Mouse (Mus musculus) right cerebral cortex, adult 2 months (tissue): ENCODE results near the gene Ccdc92b.

ENCODE experiments used
- DNase-seq, 2 experiments: peaks; one replicate each; pipeline ENCODE4 v3.0.0; 2021 to 2022; ENCODE audit warnings: low spot score in 2 of 2

Gene Ccdc92b

DNA sequence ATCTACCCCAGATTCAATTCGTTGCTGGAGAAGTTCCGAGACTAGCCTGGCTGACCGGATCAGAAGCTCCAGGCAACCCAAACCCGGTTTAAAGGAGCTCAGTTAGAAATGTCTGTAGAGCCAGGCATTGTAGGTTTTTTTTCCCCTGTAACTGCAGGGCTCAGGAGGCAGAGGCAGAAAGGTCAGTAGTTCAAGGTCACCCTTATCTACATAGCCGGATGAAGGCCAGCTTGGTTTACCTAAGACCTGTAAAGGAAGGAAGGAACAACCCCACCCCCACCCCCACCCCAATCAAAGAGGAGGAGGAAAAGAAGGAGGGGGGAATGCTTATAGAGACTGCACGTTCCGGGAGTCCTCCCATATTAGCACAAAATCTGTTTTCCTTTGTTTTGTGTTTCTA is 8.0 kb upstream of the Ccdc92b start:
- no peak for DNase-seq

DNA sequence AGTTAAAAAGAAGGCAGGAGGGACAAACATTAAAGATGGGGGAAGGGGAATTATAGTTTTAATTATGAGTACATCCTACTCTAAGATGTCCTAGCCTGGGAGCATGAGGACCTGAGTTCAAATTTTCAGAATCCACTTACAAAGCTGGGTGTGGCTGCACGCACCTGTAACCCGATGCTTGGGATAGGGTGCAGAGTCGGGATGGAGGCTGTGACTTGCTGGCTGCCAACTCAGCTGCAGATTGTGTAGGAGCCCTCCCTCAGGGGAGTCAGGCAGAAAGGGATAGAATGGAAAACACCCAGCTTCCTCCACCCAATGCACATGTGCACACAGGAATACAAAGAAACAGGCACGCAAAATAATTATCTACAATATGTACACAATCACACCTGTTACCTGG is 6.0 kb upstream of the Ccdc92b start:
- no peak for DNase-seq

DNA sequence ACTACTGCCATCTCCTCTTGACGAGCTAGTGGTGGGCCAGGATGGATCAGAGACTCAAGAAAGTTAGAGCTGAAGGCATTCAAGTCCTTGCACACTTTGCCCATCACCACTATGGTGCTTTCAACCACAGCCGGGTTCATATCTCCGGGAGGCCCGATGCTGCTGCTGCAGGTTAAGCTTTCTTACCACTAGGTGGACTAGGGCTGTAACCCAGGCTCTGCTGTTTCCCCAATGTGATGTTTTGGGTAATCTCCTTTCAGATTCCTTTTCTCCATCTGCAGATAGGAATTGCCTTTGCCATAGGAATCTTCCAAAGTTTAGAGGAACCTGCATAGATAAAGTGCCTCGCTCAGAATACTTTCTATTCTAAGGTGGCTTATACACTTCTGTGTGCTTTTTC is 3.8 kb upstream of the Ccdc92b start:
- DNase-seq = no peak

DNA sequence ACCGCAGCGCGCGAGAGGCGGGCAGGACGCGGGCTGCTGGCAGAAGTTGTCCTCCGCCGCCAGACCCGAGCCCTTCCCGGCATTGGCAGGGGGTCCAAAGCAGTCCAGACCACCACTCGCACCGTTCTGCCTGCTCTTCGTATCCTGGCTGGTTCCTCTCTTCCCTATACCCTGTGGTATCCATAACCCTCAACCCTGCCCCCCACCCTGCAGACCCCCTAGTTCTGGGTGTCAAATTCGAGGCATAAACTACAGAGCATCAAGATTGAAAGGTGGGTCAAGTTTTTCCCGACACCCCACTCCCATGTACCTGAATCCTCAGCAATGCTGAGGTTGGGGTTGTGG is 523 bp downstream of the Ccdc92b start:
- no peak for DNase-seq

DNA sequence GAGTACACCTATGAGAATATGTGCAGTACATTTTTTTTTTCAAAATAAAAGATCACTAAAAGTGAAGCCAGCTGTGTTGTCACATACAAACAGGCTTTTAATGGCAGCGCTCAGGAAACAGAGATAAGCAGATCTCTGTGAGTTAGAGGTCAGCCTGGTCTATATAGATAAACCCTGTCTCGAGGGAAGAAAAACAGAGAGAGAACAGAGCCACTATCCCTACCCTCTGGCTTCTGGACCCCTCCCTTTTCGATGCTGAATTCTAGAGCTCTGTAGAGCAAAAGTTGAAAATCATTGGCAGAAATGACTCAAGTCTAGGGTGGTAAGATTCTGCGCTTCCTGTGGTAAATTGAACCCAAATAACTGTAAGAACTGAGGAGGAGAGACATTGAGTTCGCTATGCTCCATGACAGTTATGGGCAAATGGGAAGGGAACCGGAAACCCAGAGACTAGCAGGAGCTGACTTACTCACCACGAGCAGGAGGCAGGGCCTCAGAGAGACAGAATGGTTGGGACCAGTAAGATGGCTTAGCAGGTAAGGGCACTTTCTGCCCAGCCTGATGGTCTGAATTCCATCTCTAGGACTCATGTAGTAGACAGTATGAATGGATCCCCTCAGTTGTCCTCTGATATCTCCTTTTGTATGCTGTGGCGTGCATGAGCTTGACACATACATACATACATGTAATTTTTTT is 2.7 kb downstream of the Ccdc92b start:
- no peak for DNase-seq

DNA sequence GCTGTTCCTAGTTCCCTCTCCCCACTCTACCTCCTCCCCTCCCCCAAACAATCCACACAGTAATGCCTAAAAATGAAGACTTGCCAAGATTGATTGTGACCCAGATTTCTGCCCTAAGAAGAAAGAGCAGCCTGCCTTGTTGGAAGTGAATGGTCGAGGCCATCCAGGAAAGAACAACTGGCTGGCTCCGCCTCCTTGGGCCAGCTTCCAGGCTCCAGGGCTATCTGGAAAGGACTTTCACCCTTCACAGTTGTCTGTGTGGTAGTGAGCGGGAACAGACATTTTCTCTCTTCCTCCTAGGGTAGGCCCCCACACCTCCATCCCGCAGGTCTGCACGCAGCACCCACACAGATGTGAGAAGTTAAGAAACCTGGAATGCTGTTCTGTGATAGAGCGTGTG is 4.3 kb downstream of the Ccdc92b start:
- no peak for DNase-seq

DNA sequence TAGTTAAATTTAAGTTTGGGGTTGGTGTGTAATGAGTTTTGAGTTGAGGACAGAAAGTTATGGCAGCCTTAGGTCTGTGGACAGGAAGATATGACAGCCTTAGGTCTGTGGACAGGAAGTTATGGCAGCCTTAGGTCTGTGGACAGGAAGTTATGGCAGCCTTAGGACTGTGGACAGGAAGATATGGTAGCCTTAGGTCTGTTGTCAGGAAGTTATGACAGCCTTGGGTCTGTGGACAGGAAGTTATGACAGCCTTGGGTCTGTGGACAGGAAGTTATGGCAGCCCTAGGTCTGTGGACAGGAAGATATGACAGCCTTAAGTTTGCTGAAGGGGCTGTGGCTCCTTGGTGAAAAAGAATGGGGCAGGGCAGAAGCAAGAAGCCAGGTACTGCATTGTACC is 5.9 kb downstream of the Ccdc92b start:
- DNase-seq = no peak

DNA sequence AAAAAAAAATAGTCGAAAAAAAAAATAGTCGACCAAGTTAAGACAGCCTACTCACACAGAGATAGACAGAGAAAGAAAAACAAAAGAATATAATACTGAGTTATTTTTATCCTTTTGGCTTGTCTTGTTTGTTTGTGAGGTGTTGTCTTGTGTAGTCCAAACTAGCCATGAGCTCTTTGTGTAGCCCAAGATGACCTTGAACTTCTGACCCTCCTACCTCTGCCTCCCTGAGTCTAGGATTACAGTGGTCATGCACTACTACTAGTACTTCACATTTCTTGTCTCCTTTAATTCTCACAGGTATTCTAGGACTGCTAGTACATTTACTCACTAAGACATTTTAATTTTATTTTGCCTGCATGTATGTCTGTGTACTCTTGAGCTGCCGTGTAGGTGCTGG is 8.1 kb downstream of the Ccdc92b start:
- DNase-seq = no peak

DNA sequence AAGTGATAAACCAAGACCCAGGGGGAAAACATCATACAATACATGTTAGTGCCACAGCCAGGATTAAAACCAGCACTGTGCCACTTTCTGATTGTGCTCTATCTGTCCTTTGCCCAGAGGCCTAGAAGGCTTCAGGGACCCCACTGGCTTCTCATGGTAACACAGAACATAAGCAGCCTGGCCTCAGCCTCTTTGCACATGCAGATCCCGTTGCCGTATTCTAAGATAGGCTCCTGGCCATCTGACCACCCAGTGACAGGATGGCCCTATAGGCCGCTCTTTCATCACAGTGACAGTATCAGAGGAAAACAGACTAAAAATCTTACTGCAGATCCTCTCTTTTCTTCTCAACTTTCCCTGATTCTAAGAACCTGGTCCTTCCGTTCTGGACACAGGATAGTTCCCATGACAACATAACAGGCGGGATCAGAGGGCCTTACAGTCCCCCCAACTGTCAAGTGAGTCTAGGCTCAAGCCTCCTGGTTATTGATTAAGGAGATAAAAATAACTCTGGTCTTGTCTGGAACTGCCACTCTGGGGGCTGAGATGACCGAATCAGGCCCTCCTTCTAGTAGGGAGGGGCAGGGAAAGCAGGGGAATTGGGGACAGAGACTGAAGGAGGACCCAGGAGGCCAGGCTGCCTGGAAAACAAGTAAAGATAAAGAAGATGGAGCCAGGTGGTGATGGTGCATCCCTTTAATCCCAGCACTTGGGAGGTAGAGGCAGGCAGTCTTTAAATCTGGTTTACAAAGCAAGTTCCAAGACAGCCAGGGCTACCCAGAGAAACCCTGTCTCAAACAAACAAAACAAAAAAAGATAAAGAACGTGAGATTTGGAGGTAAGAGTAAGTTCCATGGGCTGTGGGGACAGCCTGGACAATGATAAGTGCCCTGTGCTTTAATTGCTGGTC is 12.7 kb downstream of the Ccdc92b start:
- DNase-seq = no peak

DNA sequence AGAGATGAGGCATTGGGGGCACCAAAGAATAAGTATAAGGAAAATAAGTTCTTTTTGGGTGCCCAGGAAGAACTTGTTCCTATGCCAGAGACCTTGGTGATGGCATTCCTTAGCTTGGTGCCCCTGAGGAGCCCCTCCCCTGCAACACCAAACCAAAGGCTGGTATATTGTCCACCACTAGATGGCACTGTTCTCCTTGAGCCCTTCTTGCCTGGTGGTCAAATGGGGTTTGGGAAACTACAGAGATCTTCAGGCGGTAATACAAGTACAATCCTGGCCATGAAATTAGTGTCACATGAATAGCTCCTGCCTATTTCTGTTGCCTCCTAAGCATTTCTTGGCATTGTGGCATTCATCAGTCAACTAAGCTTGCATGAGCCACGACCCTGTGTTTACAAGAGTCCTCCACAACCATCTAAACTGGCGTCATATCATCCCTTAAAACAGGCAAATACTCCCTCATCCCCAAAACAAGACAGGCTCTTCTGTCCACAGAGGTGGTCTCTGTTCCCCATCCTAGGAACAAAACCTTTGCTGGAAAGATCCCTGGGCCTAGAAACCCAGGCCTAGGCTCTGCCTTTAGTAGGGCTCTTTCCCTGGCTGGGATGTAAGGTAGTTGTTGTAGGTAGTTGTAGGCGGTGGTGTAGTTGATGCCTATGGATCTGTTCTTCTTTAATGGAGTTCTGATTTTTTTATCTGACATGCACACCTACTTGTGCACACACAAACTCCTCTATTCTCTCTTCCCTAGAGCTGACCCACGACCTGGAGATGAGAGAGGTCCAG is 15.3 kb downstream of the Ccdc92b start:
- peak; percentile 69 to 78 for DNase-seq

DNA sequence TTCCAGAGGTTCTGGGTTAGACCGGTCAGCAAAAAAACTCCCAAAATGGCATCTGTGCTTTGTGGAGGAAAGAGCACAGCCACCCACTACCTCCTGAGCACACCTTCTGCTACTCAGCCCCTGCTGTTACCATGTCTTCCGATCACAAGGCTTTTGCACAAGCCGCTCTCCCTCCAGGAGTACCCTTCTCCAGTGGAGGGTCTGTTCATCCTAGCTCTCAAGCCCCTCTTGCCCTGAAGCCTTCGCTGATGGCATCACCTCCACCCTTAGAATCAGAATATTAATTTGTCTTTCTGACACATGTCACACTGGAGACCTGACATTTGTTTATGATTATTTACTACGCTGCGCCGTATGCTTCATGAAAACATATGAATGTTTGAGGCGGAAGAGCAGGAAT is 18.1 kb downstream of the Ccdc92b start:
- DNase-seq = no peak

DNA sequence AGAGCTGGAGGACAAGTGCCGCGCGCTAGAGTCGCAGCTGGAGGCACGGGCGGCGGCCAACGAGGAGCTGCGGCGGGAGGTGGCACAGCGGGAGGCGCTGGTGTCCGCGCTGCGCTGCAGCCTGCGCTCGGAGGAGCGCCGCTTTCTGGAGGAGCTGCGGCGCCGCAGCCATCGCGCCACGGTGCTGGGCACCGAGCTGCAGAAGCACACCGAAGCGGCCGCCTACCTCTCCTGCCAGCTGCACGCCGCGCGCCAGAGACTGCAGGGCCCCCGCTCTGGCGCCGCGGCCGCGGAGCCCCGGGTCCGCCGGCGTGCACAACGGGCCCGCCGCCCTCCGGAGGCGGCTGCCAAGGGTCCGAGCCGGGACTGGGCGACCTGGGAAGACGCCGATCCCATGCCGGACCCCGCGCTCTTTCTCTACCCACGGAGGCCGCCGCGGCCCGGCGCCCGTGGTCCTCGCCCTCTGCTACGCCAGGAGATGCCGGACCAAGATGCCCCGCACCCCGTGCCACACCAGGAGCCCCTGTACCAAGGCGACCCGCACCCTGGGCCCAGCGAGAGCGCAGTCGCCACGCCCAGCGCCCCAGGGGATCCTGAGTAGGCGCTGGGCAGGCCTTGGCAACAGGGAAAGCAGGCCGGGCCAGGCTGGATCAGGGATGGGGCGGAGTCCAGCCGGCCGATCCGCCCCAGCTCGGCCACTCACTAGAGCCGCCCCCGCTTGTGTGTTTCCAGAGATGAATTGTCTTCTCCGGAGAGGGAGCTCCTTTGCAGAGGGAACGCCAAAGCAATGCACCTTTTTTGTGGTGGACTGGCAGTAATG is 18.8 kb downstream of the Ccdc92b start:
- DNase-seq = peak; percentile 69 to 73

DNA sequence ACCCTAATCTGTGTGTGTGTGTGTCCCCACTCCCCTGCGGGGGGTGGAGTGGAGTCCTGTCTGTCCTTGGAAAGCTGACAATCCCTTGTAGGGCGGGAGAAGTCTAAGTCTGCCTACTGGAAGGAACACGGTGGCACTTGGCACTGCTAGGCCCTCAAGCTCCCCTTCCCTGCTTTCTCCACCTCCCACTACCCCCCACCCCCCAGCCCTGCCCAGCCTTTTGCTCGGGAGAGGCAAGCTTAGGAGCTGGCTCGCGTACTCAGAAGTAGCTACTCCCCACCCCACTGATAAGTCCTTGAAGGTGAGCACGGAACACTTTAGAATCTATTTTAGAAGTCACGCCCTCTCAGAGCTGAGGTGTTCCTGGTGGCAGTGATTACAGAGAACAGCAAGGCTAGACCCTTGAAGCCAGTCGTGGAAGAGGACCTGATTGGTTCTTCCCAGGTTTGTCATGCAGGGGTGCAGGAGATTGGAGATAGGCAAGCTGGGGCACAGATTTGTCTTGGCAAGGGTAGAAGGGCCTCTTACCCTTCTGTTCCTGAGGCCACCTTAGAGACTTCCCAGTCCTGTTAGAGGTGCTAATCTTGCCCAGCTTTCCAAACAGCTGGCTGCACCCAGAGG is 19.5 kb downstream of the Ccdc92b start:
- no peak for DNase-seq

DNA sequence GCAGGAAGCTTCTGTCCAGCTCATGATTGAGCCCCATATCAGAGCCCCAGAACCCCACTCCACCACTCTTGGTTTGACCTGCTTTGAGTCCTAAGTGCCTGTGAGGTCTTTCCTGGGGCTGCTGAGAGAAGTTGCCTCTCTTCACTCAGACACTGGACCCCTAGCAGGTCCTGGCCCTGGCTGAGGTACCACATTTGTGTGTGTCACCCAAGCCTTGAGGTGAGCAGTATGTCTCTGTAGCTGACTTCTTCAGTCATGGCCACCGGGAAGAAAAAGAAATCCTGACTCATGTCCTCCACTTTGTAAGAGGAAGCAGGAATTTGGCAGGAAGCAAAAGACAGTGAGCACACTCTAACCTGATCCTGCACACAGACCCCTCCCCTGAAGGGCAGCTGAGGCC is 20.2 kb downstream of the Ccdc92b start:
- no peak for DNase-seq

DNA sequence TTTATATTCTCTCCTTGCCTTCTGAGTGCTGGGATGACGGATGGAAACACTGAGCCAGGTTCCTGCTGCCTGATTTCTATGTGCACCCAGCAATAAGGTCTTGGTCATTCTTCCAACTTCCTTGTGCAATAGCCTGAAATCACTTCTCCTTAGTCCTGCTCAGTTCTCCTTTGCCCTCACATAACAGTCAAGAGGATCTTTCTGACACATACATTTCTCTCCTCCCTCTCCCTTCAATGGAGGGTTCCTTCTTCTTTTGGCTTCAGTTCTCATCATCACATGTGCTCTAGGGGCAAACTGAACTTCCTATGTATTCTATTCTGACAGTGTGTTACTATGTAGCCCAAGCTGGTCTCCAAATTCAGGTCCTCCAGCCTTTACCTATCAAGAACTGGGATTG is 28.6 kb downstream of the Ccdc92b start:
- no peak for DNase-seq

DNA sequence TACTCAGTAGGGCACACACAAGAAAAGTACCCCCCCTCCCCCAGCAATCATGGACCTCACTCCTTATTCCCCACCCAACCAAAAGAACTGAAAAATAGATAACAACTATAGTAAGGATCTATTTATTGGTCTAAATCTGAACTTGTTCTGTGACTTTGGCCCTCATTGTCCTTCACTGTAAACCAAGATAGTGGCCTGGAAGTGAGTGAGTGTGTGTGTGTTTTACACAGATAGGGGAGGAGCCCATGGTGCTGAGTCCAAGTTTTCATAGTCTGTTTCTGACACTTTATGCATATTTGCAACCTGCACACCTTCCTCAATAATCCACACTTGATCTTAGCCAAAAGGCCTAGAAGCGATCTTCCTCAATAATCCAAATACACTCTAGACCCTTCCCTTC is 29.3 kb downstream of the Ccdc92b start:
- DNase-seq = no peak

DNA sequence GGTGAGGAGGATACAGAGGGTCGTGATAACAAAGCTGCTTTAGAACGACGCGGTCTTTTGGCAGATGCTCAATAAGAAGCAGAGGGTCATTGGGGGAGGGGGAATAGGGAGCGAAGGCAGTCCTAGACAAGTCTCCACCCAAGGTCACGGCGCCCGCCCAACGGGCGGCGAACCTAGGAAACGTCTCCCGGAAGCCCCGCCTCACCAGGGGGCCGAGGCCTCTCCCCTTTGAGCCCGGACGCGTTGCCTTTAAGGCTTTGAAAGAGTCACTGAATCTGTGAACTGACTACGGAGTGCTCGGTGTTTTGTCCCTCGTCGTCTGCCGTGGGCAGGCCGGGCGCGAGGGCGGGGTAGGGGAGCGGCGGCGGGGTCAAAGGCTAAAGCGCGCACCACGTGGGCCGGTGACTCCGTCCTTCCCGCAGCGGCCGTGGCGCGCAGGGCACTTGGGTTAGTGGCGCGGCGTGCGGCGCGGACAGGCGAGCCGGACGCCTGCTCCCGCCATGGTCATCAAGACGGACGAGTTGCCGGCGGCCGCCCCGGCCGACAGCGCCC is 29.8 kb downstream of the Ccdc92b start, which contains the start of gene Cluh:
TSS of gene Cluh (plus strand) at position 401 of the 552 bp plus-strand sequence.
- DNase-seq = peak; percentile 97 to 99

DNA sequence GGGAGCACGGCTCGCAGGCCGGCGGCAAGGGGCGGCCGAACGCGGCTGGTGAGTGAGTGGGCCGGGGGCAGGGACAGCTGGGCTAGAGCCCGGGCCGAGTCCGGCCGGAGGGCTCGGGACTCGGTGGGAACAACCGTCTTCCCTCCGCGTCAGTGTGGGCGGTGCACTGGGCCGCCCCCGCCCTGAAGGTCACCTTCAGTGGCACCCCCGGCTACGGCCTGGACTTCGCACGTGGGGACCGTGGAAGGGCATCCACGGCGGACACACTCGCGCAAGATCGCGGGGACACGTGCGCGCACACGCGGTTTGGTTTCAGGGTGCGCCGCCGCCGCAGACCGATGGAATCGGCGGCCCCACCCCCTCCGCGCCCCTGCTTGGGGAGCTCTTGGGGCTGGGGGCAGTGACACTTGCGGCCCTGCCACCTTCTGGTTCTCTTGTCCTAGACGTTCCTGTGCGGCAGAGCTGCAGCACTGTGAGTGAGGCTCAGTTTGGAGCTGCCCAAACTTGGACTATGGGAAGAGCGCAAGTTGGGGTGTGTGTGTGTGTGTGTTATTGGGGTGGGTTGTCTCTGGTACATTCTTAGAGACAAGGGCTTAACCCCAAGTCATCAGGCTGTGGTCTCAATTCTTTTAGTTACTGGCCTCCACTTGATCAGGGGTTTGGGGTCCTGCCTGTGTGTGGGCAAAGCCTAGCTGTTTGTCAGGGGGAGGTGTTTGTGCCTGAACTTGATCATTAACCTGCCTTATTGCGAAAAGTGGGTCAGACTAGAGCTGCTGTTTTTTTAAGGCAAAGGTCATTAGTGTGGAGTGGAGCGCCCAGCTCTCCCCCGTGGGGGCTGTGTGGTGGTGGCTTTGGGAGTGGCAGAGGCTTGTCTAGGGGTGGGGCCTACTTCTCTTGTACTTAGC is 30.5 kb downstream of the Ccdc92b start:
- DNase-seq = peak in 1 of 2 experiments; percentile 38

DNA sequence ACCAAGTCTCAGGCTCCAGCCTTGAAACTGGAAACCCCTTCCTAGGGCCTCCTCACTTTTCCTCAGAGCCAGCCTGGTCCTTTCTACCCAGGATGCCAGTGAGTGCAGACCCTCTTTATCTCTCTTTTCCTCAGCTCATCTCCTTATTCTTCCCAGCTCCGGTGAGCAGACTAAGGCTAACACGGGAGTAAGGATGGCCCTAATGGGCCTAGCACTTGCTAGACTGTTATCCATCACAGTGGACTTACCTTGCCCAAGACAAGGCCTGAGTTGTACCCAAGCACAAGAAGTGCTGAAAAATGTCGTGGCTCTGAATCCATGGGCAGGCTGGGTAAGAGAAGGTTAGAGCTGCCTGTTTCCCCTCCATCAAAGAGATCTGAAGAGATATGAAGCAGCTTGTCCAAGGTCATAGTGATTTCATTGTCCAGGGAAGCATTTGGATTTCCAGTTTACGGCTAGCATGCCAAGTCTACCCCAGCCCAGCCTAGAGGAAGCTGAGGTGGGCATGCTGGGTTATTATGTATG is 31.2 kb downstream of the Ccdc92b start:
- DNase-seq = no peak
